Mouse (Mus musculus): Measurements from ENCODE around the gene Cep85l. TPM values are rescaled to one million over a fixed set of nuclear protein-coding genes. Genes with fewer than 3 reads are reported as not detected.

Cep85l gene
- total RNA-seq (2012; rRNA removed) (4.3 and 5.7 TPM in 2 replicates), total RNA-seq (2014; rRNA removed) (4.2 and 4.3 TPM in 2 replicates), polyA plus RNA-seq (2012; ENCODE audit: insufficient read length, low read depth) (4.4 and 5.0 TPM in 2 replicates)

DNA sequence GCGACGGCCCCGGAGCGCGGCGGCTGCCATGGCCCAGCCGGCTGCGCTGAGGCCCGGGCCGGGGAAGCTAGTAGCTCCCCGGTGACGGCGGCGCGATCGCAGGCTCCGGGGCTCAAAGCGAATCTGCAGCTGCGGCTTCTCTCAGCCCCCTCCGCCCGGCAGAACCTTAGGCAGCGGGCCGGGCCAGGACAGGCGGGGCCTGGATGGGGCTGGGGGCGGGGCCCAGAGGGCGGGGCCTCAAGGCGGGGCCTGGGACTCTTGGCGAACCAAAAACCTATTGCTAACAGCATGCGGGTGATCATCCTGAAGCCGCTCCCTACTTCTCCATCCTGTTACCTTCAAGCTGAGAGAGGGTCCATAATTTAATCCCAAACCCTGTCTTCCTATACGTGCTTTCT, at the start of gene Cep85l:
Cep85l (minus strand) TSS at position 239 of the 398 bp plus-strand sequence.
- H3K4me2 ChIP-seq (ENCODE audit: insufficient read depth, low read depth, poor library complexity, severe bottlenecking) = peak within 1 kb of the TSS; percentile 95
- dilution Hi-C loops (cut with MboI; ENCODE audit: extremely low pct_ligation_motif_present, extremely low pct_unique_long_range_greater_than_20kb, low sequenced_read_pairs) = no loop called here
- peak within 1 kb of the TSS; percentile 68 for H3K27ac ChIP-seq (ENCODE audit: insufficient read depth, low read depth)
- no peaks in the 10 kb centered on the region for H3K27me3 ChIP-seq (replicated peaks)
- H3K79me2 ChIP-seq (replicated peaks; ENCODE audit: control insufficient read depth, extremely low read depth, insufficient read depth, poor library complexity, severe bottlenecking) = peaks cover 13% of the 10 kb centered on the region
- H3K4me3 ChIP-seq (replicated peaks in 1 of 3; ENCODE audit: low read depth in 2 of 3, low read length in 2 of 3, poor library complexity in 1 of 3) = peak within 1 kb of the TSS; percentile 49 to 82 (median 72)
- in situ Hi-C loops (cut with MboI; ENCODE audit: low pct_ligation_motif_present, low pct_unique_long_range_greater_than_20kb, low sequenced_read_pairs) = no loop called here
- no peaks in the 10 kb centered on the region for H3K9me3 ChIP-seq (replicated peaks; ENCODE audit: low read length)
- H3K4me1 ChIP-seq (ENCODE audit: control insufficient read depth in 1 of 2, insufficient read depth in 2 of 2) = peaks cover 5 to 32% of the 10 kb centered on the region in 2 experiments; a peak in 2 of 4 replicates
- H3K36me3 ChIP-seq (replicated peaks in 1 of 2; ENCODE audit: control insufficient read depth in 1 of 2, insufficient read depth in 1 of 2, low read length in 1 of 2) = peaks cover 0 to 5% of the 10 kb centered on the region in 2 experiments
- H3K9ac ChIP-seq (ENCODE audit: insufficient read depth, low read depth) = peak within 1 kb of the TSS; percentile 76
- no peak; the same call in 1 of the 2 replicates for TF ChIP-seq MYC (IDR thresholded peaks at IDR 0.05; ENCODE audit: low read depth, low read length)
- TF ChIP-seq MXI1 (IDR thresholded peaks at IDR 0.05; ENCODE audit: low read depth, low read length) = peak; percentile 64; the same call in 1 of the 2 replicates
- peak; percentile 78 for TF ChIP-seq POLR2A (IDR thresholded peaks at IDR 0.05; ENCODE audit: low read depth, low read length)
- TF ChIP-seq MAX (IDR thresholded peaks at IDR 0.05; ENCODE audit: low read length) = 0 out of 2 replicates have a peak, but pooled peaks have one; percentile 36
- no peak for TF ChIP-seq EP300 (IDR thresholded peaks at IDR 0.05; ENCODE audit: low read length)
- TF ChIP-seq UBTF (IDR thresholded peaks at IDR 0.05; ENCODE audit: low read depth, low read length) = peak; percentile 21; the same call in 1 of the 2 replicates
- TF ChIP-seq E2F4 (IDR thresholded peaks at IDR 0.05; ENCODE audit: insufficient replicate concordance, low read depth, low read length) = no peak
- TF ChIP-seq HCFC1 (IDR thresholded peaks at IDR 0.05; ENCODE audit: low read depth, low read length) = no peak
- TF ChIP-seq NELFE (IDR thresholded peaks at IDR 0.05; ENCODE audit: low read depth, low read length) = peak; percentile 78
- TF ChIP-seq ZMIZ1 (IDR thresholded peaks at IDR 0.05; ENCODE audit: low read depth, low read length) = peak; percentile 66
- no peak for TF ChIP-seq ZNF384 (IDR thresholded peaks at IDR 0.05; ENCODE audit: low read depth, low read length)
- TF ChIP-seq TCF12 (IDR thresholded peaks at IDR 0.05; ENCODE audit: low read depth, low read length) = peak; percentile 46
- TF ChIP-seq PAX5 (IDR thresholded peaks at IDR 0.05; ENCODE audit: low read length) = no peak
- no peak for TF ChIP-seq CTCF (conservative IDR thresholded peaks at IDR 0.05 in 1 of 2, IDR thresholded peaks at IDR 0.05 in 1 of 2; ENCODE audit: low read depth in 2 of 2, low read length in 2 of 2)
- peak; percentile 16; the same call in 1 of the 2 replicates for TF ChIP-seq SIN3A (IDR thresholded peaks at IDR 0.05; ENCODE audit: low read length)
- no peak for TF ChIP-seq MAFK (IDR thresholded peaks at IDR 0.05; ENCODE audit: insufficient replicate concordance, low read length)
- TF ChIP-seq MAZ (IDR thresholded peaks at IDR 0.05; ENCODE audit: low read depth, low read length) = peak; percentile 66; the same call in 1 of the 2 replicates
- DNase-seq (ENCODE audit: extremely low read depth) = peak; percentile 84

DNA sequence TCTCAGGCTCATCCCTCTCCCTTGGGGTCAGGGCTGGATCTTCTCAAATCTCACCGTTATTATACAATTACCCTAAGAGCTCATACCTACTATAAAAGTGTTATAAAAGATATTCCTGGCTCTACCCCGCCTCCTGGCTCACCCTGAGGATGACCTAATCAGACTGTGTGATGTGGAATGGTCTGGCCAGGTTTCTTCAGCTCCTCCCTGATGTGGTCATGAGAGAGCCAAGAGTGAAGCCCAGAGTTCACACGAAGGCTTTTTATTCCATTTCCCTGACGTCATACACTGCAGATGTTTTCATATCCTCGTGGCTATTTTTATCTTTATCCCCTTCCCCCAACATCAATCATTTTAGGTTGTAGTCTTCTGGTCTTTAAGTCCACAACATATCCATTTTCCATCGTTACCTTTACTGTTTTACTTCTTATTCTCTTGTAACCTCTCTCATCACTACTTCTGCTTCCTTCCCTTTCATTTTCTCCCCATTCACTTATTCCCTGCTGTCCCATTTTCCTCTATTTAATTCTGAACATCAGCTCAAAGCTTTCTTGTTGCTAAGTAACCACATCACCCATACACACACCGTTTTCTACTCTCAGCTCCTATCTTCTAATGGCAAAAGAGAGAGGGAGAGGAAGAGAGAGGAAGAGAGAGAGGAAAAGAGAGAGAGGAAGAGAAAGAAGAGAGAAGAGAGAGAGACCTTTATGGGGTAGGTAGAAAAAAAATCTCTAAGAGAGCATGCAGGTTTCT, 49.1 kb upstream of the Cep85l start:
- Histone ChIP-seq H3K4me3 (replicated peaks in 1 of 3; ENCODE audit: low read depth in 2 of 3, low read length in 2 of 3, poor library complexity in 1 of 3) (no peak overlapping the region), H3K27ac (ENCODE audit: insufficient read depth, low read depth) (no peak overlapping the region), H3K36me3 (replicated peaks in 1 of 2; ENCODE audit: control insufficient read depth in 1 of 2, insufficient read depth in 1 of 2, low read length in 1 of 2) (no peaks in the 10 kb centered on the region), H3K4me1 (ENCODE audit: control insufficient read depth in 1 of 2, insufficient read depth in 2 of 2) (peaks cover 0 to 7% of the 10 kb centered on the region in 2 experiments; a peak in 2 of 4 replicates), H3K79me2 (replicated peaks; ENCODE audit: control insufficient read depth, extremely low read depth, insufficient read depth, poor library complexity, severe bottlenecking) (no peaks in the 10 kb centered on the region), H3K27me3 (replicated peaks) (no peaks in the 10 kb centered on the region), H3K4me2 (ENCODE audit: insufficient read depth, low read depth, poor library complexity, severe bottlenecking) (no peak overlapping the region), H3K9ac (ENCODE audit: insufficient read depth, low read depth) (no peak overlapping the region), H3K9me3 (replicated peaks; ENCODE audit: low read length) (peaks cover 3% of the 10 kb centered on the region)
- in situ Hi-C loops (cut with MboI; ENCODE audit: low pct_ligation_motif_present, low pct_unique_long_range_greater_than_20kb, low sequenced_read_pairs) (no loop called here), dilution Hi-C loops (cut with MboI; ENCODE audit: extremely low pct_ligation_motif_present, extremely low pct_unique_long_range_greater_than_20kb, low sequenced_read_pairs) (no loop called here)
- no peak for DNase-seq (ENCODE audit: extremely low read depth)
- TF ChIP-seq CHD1 (IDR thresholded peaks at IDR 0.05; ENCODE audit: low read depth, low read length) (no peak), USF2 (conservative IDR thresholded peaks at IDR 0.05; ENCODE audit: low read depth, low read length) (no peak), JUN (IDR thresholded peaks at IDR 0.05; ENCODE audit: insufficient read depth, low read depth, low read length) (no peak), KAT2A (IDR thresholded peaks at IDR 0.05; ENCODE audit: insufficient replicate concordance, low read length) (no peak), ETS1 (conservative IDR thresholded peaks at IDR 0.05; ENCODE audit: low read depth, low read length) (no peak), EP300 (IDR thresholded peaks at IDR 0.05; ENCODE audit: low read length) (no peak), ZMIZ1 (IDR thresholded peaks at IDR 0.05; ENCODE audit: low read depth, low read length) (no peak), BHLHE40 (IDR thresholded peaks at IDR 0.05; ENCODE audit: low read depth, low read length) (no peak)

Measured in CH12.LX (cell line).